Mouse (Mus musculus) olfactory bulb, adult 2 months (tissue): Measurements from ENCODE around the gene Bcas2. TPM values are rescaled to one million over a fixed set of nuclear protein-coding genes. Genes with fewer than 3 reads are reported as not detected.
"Not testable (repeated sequence)": the region's sequence is repeated elsewhere in the genome, so short reads cannot be mapped to it uniquely, and the experiment has no call there.

Experiments
- H3K27ac ChIP-seq: fragments of 200-500 bp; 2 replicates; pipeline ENCODE4 v1.5.1; 2012; ENCODE audit warnings: low read depth, low read length; ENCODE audit not compliant: insufficient read depth
- H3K4me1 ChIP-seq: fragments of 200-500 bp; 2 replicates; pipeline ENCODE4 v1.6.1; 2012; ENCODE audit warnings: low read length; ENCODE audit not compliant: control insufficient read depth, insufficient read depth
- H3K4me3 ChIP-seq: fragments of 200-500 bp; 2 replicates; pipeline ENCODE4 v1.5.1; 2012; ENCODE audit warnings: mild to moderate bottlenecking, low read depth, low read length, moderate library complexity; ENCODE audit not compliant: insufficient read depth
- CTCF ChIP-seq: fragments of 200-500 bp; IDR thresholded peaks from 2 replicates; pipeline ENCODE4 v1.5.1; 2012; ENCODE audit warnings: low read depth, mild to moderate bottlenecking, low read length, moderate library complexity; ENCODE audit not compliant: insufficient read depth
- POLR2A ChIP-seq: fragments of 200-500 bp; IDR thresholded peaks from 2 replicates; pipeline ENCODE4 v1.6.1; 2012; ENCODE audit warnings: mild to moderate bottlenecking, low read depth, low read length, moderate library complexity; ENCODE audit not compliant: insufficient read depth
- WGBS: fragments of 180-500 bp; shearing (Covaris S2); methylation state at CpG from one replicate; pipeline ENCODE4 v1.1.7; 2018; 5-methylcytosine and 5-hydroxymethylcytosine counted together
- polyA plus RNA-seq: library from polyadenylated mRNA; stranded (reverse); fragments of >200 nt; gene quantifications from 2 replicates; pipeline ENCODE4 v1.2.4, GENCODE M21; 2012; ENCODE audit warnings: low replicate concordance; ENCODE audit not compliant: missing spikeins, insufficient read depth, insufficient read length

Gene Bcas2
- polyA plus RNA-seq, 1 experiment: not detected

DNA sequence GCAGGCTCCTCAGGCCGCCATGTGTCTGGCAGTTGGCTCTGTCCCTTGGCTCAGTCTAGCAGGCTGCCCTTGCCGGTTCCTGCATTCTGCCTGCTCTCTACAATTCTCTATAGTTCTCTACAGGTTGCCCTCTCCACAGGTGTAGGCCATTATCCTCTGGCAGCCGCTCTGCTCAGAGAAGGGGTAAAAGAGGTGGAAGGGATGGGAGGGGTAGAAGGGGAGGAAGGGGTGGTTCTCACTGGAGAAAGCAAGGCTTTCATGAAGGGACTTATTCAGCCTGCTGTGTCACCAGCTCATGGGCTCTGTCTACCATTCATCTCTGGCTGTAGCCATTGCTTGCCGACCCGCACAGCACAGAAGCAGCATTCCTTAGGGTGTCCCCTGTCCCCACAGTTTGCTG is 17.0 kb downstream of the Bcas2 start:
- TF ChIP-seq POLR2A: no peak
- no peak for TF ChIP-seq CTCF
- Histone ChIP-seq H3K27ac (no peak overlapping the region), H3K4me3 (no peak overlapping the region), H3K4me1 (peaks cover 5% of the 10 kb centered on the region; the same call in 1 of the 2 replicates)
- 42% methylated on average over 5 of the region's 5 CpGs for whole genome bisulfite sequencing

DNA sequence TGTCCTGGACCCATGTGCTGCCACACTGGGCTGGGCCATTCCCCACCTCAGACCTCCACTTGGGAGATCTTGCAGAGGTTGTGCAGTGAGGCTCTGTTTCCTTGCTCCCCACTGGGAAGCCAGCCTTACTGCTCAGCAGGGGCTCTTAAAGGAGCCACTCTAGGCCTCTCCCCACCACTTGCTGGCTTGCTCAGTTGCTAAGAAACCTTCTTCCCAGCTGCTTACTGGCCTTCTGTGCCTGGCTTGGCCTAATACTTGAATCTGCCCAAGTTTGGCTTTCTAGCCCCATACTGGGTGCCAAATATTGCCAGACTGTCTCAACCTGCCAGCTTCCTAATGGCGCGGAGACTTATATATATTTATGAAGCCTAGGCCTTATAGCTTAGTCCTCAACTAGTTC is 17.4 kb downstream of the Bcas2 start:
- 63% methylated on average over 2 of the region's 2 CpGs for WGBS
- TF ChIP-seq POLR2A (no peak), CTCF (no peak)
- no peak overlapping the region for H3K4me3 ChIP-seq
- peaks cover 5% of the 10 kb centered on the region; the same call in 1 of the 2 replicates for H3K4me1 ChIP-seq
- no peak overlapping the region for H3K27ac ChIP-seq

DNA sequence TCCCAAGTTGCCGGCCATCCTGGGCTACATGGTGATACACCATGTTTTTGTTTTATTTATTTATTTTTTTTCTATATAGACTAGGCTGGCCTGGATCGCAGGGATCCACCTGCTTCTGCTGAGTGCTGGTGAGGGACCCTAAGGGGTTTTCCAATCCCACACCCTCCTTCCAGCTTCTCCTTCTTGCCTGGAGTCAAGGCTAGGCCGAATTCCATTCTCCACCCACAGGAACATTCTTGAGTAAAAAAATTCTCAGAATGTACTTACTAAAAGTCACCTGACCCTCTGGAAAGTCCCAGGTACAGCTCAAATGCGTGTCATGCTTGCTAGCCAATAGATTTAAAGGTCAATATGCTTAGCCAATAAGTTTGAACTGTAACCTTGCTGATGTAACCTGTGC is 20.7 kb downstream of the Bcas2 start:
- 90% methylated on average over 4 of the region's 4 CpGs for WGBS
- H3K4me3 ChIP-seq: no peak overlapping the region
- H3K4me1 ChIP-seq: peaks cover 5% of the 10 kb centered on the region; the same call in 1 of the 2 replicates
- no peak overlapping the region for H3K27ac ChIP-seq
- no peak for TF ChIP-seq POLR2A
- TF ChIP-seq CTCF: no peak

GRCm38 (mm10) chr3:103193186-103193585 is 21.7 kb downstream of the Bcas2 start:
- H3K4me3 ChIP-seq: no peak overlapping the region
- no peak for TF ChIP-seq POLR2A
- no peak for TF ChIP-seq CTCF
- H3K27ac ChIP-seq: no peak overlapping the region
- H3K4me1 ChIP-seq: peaks cover 5% of the 10 kb centered on the region; the same call in 1 of the 2 replicates
- whole genome bisulfite sequencing: 81% methylated on average over 1 of the region's 1 CpGs

DNA sequence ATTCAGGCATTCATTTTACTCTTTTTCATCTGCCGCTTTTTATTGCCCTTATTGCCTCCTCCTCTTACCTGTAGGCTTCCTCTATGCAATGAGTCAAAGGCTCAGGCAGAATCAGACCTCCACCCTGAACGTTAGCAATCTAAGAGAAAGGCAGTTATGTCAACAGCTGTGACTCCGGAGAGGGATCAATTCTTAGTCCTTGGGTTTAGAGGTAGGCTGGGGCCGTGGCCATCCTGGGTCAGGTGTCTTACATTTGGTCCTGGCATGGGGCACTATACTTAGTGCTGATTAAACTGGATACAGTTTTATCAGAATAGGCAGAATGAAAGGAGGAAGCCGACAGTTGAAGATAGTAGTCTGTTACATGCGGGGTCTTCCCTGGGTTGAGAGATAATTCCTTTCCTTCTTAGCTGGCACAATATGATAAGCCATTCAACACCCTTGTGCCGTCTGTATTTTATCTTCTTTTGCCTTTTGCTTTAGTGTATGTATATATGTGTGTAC is 24.9 kb downstream of the Bcas2 start:
- TF ChIP-seq CTCF (no peak), POLR2A (no peak)
- WGBS: 86% methylated on average over 7 of the region's 7 CpGs
- no peak overlapping the region for H3K27ac ChIP-seq
- no peak overlapping the region for H3K4me3 ChIP-seq
- no peaks in the 10 kb centered on the region for H3K4me1 ChIP-seq

- TF ChIP-seq CTCF: no peak
- no peak for TF ChIP-seq POLR2A
- H3K27ac ChIP-seq: no peak overlapping the region
- no peak overlapping the region for H3K4me3 ChIP-seq
- WGBS: 91% methylated on average over 5 of the region's 5 CpGs
- H3K4me1 ChIP-seq: no peaks in the 10 kb centered on the region
These were observed 27.9 kb downstream of the Bcas2 start for GRCm38 (mm10) chr3:103199386-103199785.

GRCm38 (mm10) chr3:103201105-103201504 is 29.6 kb downstream of the Bcas2 start:
- H3K4me1 ChIP-seq, H3K4me3 ChIP-seq, H3K27ac ChIP-seq: not testable (repeated sequence)
- 93% methylated on average over 7 of the region's 7 CpGs for WGBS

DNA sequence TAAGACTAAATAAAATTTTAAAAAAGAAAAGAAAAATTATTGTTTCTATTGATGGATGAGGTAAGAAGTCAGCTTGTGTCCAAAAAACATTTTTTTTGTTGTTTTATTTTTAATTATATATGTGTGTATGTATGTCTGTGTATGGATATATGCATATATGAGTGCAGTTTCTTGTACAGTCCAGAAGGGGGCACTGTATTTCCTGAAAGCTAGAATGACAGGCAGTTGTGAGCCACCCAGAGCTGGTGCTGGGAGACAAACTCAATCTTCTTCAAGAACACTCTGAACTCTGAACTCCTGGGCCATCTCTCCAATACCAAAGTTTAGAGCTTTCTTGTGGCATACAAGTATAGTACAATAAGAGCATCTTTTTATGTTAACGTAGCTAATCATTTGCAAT is 32.1 kb downstream of the Bcas2 start:
- Histone ChIP-seq H3K4me1 (no peaks in the 10 kb centered on the region), H3K4me3 (no peak overlapping the region), H3K27ac (no peak overlapping the region)
- TF ChIP-seq POLR2A: no peak
- 90% methylated on average over 1 of the region's 1 CpGs for WGBS

DNA sequence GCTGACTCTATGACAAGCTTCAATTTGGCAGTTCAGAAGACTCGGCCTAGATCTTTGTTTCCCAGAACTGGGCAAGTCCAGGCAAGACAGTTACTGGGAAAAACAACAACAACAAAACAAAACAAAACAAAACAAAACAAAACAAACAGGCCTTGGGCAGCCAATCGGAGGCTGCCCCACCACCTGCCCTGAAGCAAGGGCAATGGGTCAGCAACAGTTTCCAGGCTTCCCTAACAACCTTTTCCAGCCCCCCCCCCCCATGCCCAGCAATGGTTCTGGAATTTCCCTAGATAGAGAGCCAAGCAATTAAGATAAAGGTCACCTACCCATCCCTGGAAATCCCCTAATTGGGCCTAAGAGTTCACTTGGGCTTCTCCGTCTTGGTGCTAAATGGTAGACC is 33.0 kb downstream of the Bcas2 start:
- Histone ChIP-seq H3K4me3 (no peak overlapping the region), H3K4me1 (no peaks in the 10 kb centered on the region), H3K27ac (no peak overlapping the region)
- WGBS: 91% methylated on average over 3 of the region's 3 CpGs
- TF ChIP-seq CTCF (no peak), POLR2A (no peak)

DNA sequence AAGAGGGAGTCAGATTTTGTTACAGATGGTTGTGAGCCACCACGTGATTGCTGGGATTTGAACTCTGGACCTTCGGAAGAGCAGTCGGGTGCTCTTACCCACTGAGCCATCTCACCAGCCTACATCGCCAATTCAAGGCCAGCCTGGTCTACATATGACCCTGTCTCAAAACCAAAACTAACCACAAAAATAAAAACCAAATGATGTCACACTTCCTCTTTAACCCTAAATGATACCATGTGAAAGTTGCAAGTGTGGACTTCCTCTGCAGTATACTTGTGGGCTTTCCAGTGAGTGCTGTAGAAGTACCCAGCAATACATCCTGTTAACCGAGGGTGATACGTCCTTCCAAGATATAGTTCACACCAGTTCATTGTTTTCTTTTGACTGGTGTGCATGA is 34.9 kb downstream of the Bcas2 start:
- no peak overlapping the region for H3K4me3 ChIP-seq
- no peak overlapping the region for H3K27ac ChIP-seq
- TF ChIP-seq POLR2A (no peak), CTCF (no peak)
- WGBS: 95% methylated on average over 6 of the region's 6 CpGs
- no peaks in the 10 kb centered on the region for H3K4me1 ChIP-seq
